Mouse (Mus musculus) cerebellum, adult 11 months (tissue): Measurements from ENCODE around the gene Map2k1.
"Not testable (repeated sequence)": the region's sequence is repeated elsewhere in the genome, so short reads cannot be mapped to it uniquely, and the experiment has no call there.

Experiments used
- DNase-seq: peaks from one replicate; pipeline ENCODE4 v3.0.0; 2022

The Map2k1 gene

DNA sequence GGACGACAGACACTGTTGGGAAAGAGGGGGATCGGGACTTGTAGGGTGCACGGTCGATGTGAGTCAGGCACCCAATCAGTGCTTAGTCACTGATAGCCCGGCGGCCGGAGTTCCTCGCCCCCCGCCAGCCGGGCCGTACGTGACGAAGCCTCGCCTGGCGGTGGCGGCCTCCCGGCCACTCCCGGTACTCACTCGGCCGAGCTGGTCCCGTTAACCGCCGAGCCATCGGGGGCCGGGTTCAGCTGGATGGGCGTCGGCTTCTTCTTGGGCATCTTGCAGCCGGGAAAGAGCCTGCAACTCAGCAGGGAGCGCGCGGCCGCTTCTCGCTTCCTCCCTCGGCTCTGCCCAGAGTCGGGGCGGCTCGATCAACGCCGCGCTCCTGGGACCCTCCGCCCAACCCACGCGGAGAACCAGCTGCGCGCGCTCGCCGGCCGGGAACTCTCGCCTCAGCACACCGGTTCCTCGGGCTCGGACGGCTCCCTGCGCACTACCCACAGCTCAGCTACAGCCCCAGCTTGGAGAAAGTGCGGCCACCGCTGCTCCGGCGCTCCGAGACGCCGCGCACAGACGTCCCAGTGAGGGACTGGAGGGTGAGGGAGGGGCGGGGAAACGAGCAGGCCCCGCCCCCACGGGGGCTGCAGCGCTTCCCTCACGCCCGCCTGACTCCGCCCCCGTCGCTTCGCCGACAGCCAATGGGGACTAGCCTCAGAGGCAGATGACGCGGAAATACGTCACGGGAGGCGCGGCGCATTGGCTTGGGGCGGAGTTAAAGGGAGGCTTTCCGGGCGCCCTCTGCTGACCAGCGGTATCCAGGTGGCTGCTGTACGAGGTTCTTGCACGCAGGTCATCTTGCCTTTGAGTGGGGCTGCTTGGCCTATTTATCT, at the start of gene Map2k1:
Gene Map2k1, minus strand, starts transcription at position 611 of the 884 bp plus-strand sequence.
- peak; percentile 100 for DNase-seq

GRCm38 (mm10) chr9:64303086-64303485, 49.7 kb upstream of the Map2k1 start:
- not testable (repeated sequence) for DNase-seq

GRCm38 (mm10) chr9:64282404-64282987, 29.1 kb upstream of the Map2k1 start:
- DNase-seq, result no peak

DNA sequence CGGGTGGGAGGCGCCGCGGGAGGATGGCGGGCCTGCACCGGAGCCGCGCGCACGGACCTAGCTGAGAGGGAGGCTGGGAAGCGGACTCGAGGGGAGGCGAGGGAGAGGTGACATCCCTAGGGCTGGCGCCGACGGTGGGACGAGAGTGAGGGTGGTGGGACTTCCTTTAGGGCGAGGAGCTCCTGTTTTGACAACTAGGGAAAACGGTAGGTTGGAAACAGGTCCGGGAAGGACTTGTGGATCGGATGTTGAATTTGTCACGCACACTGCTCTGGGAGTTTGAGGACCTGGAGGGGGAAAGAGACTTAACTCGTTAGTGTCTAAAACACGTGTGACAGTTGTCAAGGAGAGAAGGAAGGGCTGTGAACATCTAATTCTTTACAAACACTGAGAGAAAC, 28.3 kb upstream of the Map2k1 start:
- no peak for DNase-seq

- DNase-seq, result peak; percentile 92
Measured at GRCm38 (mm10) chr9:64281105-64281780, 27.8 kb upstream of the Map2k1 start, which contains the start of gene Tipin. Tipin (plus strand) TSS chr9:64281581.

- DNase-seq, result no peak
Measured at GRCm38 (mm10) chr9:64278665-64279310, 25.4 kb upstream of the Map2k1 start.

DNA sequence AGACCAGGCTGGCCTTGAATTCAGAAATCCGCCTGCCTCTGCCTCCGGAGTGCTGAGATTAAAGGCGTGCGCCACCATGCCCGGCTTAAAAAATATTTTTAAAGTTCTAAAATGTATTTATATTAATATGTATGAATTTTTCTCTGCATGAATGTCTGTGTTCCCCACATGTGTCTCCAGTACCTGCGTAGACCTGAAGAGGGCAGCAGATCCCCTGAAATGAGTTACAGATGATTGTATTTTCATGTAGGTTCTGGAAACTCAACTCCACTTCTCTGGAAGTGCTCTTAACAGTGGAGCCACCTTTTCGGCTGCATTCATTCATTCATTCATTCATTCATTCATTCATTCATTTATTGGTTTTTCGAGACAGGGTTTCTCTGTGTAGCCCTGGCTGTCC, 24.3 kb upstream of the Map2k1 start:
- DNase-seq, result peak; percentile 53

- no peak for DNase-seq
Measured at GRCm38 (mm10) chr9:64274919-64275318, 21.5 kb upstream of the Map2k1 start.

DNA sequence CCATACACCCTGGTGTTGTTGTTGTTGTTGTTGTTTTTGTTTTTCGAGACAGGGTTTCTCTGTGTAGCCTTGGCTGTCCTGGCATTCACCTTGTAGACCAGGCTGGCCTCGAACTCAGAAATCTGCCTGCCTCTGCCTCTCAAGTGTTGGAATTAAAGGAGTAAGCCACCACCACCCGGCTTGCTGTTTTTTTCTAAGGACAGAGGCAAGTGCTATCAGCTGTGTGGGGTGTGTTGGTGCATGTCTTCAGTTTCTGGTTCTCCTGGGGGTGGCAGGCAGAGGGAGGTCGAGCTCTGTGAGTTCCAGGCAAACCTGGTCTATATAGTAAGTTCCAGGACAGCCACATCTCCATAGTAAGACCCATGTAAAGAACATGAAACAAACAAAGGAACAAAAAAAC, 20.9 kb upstream of the Map2k1 start:
- DNase-seq, result no peak

DNA sequence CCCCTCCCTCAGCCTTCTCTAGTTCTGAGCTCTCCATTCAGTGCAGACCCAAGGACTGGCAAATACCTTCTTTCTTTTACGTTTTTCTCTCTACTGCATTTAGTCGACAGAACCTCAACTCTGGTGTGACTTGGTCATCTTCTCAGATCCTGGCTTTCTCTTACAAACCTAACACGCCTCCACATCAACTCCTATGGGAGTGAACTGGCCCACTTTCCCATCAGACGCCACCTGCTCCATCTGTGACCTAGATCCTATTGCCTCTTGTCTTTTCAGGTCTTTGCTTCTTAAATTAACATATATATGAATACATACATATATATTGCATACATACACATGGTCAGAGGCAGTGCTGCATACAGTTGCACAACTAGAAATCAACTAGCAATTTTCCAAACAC, 20.3 kb upstream of the Map2k1 start:
- DNase-seq, result no peak

- DNase-seq, result no peak
Measured at GRCm38 (mm10) chr9:64272611-64273010, 19.2 kb upstream of the Map2k1 start.

- DNase-seq, result no peak
Measured at GRCm38 (mm10) chr9:64271249-64271648, 17.8 kb upstream of the Map2k1 start.

- not testable (repeated sequence) for DNase-seq
Measured at GRCm38 (mm10) chr9:64268836-64269235, 15.4 kb upstream of the Map2k1 start.

DNA sequence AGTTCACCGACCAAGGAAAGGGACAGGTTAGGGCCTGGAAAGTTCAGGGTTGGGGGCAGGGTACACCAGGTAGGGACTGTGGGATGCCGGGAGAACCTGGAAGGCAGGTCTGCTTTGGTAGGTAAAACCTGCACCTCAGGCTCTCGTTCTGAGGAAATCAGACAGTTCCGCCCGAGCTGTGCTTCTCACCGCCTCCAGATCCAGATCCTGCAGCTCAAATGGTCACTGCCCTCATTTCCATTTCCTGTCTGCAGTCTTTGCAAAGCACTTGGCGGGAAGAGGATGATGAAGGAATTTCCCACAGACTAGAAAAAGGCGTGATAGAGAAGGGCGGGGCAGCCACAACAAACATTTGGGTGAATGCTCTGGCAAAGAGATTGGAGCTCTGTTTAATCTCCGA, 14.8 kb upstream of the Map2k1 start:
- DNase-seq, result no peak

- no peak for DNase-seq
Measured at GRCm38 (mm10) chr9:64267231-64267630, 13.8 kb upstream of the Map2k1 start.

DNA sequence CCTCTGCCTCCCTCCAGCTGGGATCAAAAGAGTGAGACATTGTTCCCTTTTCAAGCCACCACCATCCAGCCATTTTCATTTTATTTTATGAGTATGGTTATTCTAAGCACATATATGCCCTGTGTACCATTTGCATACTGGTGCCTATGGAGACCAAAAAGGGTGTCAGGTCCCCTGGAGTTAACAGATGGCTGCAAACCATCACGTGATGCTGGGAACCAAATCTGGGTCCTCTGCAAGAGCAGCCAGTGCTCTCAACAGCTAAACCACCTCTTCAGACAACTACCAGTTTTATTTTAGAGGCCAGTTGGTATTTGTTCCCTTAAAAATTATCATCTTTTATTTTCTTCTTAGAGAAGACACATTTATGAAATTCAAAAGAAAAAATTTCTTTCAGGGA, 11.4 kb upstream of the Map2k1 start:
- no peak for DNase-seq

GRCm38 (mm10) chr9:64261023-64261422, 7.6 kb upstream of the Map2k1 start:
- DNase-seq, result no peak

GRCm38 (mm10) chr9:64259906-64260305, 6.5 kb upstream of the Map2k1 start:
- no peak for DNase-seq

DNA sequence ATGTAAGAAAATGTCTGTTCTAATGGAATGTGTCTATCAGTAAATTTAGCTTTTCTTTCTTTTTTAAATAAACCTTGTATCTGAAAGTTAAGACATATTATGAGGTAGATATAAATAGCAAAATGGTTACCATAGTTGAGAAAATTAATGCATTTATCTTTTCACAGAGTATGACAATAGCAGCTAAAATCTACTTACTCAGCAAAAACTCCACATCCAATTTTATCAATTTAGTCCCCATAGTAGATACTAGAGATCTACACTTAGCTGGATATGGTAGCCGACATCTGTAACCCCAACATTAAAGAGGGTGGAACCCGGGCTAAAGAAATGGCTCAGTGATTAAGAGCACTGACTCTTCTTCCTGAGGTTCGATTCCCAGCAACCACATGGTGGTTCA, 2.8 kb upstream of the Map2k1 start:
- DNase-seq, result no peak

DNA sequence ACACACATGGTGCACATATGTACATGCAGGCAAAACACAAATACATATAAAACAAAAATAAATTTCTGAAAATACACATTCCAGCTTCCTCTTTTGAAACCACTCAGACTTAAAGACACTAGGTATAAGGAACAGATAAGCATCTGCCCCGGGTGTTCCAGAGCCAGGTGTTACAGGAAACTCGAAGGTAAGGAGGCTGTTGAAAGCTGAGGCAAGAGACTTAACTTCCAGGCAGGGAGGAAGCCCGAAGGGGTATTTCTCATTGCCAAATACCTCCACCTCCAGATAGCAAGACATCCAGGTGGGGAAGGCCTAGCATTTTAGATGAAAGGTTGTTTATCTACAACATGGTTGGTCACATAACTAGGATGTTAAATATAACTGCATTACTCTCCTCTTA, 2.0 kb upstream of the Map2k1 start:
- no peak for DNase-seq

DNA sequence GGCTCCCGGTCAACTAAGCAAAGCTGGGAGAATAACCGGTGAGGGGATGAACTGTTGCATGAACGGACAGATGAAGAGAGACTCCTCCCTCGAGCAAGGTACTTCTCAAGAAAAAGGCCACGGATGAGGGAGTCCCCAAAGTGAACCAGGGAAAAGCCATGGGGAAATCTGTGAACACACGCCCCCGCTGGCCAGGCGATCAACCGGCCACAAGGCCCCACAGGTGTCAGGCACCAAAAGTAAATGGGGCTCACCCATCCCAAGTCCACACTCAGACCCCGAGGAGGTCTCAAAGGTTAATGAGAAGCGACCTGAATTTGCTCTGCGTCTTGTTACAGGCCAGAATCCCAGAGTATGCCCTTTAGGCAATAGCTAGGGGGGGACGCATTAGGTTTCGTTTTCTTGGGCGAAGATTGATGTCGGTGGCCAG, 825 bp downstream of the Map2k1 start:
- DNase-seq, result peak; percentile 21

GRCm38 (mm10) chr9:64250111-64250730, 3.2 kb downstream of the Map2k1 start:
- DNase-seq, result no peak

DNA sequence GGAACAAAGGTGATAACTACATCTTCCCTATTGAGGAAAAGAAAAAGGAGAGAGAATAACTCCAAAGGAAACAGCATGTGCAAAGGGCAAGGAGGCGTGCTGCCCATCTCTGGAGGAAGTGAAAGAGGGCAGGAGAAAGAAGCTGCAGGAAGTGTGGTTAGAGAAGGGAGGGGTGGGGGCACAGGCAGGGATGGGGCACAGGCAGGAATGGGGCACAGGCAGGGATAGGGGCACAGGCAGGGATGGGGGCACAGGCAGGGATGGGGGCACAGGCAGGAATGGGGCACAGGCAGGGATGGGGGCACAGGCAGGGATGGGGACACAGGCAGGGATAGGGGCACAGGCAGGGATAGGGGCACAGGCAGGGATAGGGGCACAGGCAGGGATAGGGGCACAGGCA, 4.1 kb downstream of the Map2k1 start:
- no peak for DNase-seq
